Mouse (Mus musculus): Measurements from ENCODE around the gene Gm19684.

DNA sequence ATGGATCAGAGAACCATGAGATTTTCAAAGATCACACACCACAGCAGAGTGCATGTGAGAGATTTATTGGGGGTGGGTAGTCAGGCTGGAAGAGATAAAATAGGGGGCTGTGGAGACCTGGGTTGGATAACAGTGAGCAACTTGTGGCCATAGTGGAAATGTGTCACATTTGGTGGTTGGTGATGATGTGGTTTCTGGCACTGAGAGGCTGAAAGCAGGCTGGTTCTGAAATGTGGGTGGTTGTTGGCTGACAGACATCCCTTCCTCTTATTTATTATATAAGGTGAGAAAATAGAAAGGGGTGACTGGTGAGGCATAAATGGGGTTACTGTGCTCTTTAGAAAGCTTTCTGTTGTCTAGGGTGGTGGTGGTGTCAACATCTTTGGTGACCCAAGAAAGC lies 48.3 kb downstream of the Gm19684 start:
- TF ChIP-seq CTCF (IDR thresholded peaks at IDR 0.05; ENCODE audit: low read depth, low read length) (no peak), POLR2A (IDR thresholded peaks at IDR 0.05; ENCODE audit: borderline replicate concordance, low read depth, low read length) (no peak)
